Mouse (Mus musculus) layer of hippocampus, adult 2 months (tissue): ENCODE measurements around the gene Snrpa1. TPM values are rescaled to one million over a fixed set of nuclear protein-coding genes. Genes with fewer than 3 reads are reported as not detected.
"Not testable (repeated sequence)": the region's sequence is repeated elsewhere in the genome, so short reads cannot be mapped to it uniquely, and the experiment has no call there.

ENCODE experiments used
- DNase-seq, 2 experiments: peaks; one replicate each; pipeline ENCODE4 v3.0.0; 2022; ENCODE audit warnings: low spot score in 2 of 2
- H3K27ac ChIP-seq: fragments of 200-600 bp; 2 replicates; pipeline ENCODE4 v1.8.1; 2022
- H3K4me3 ChIP-seq: fragments of 200-600 bp; 2 replicates; pipeline ENCODE4 v1.8.1; 2022; ENCODE audit warnings: mild to moderate bottlenecking
- CTCF ChIP-seq: fragments of 200-600 bp; conservative IDR thresholded peaks from 2 replicates; pipeline ENCODE4 v1.8.1; 2022; ENCODE audit warnings: antibody characterized with exemption, mild to moderate bottlenecking, moderate library complexity
- total RNA-seq, 2 experiments: library from RNA; stranded (reverse); gene quantifications; 2 replicates each; pipeline ENCODE4 v1.2.3; 2021

The Snrpa1 gene
- total RNA-seq, 2 experiments from 2014 or later: 33.0 to 33.8 TPM

GRCm38 (mm10) chr7:66047975-66048374 lies 10.8 kb upstream of the Snrpa1 start:
- no peak overlapping the region for H3K27ac ChIP-seq
- no peak for DNase-seq
- no peak overlapping the region for H3K4me3 ChIP-seq
- TF ChIP-seq CTCF: no peak

- Histone ChIP-seq H3K27ac (no peak overlapping the region), H3K4me3 (no peak overlapping the region)
- TF ChIP-seq CTCF: no peak
- no peak for DNase-seq
Observed at GRCm38 (mm10) chr7:66048446-66049230, 10.2 kb upstream of the Snrpa1 start.

DNA sequence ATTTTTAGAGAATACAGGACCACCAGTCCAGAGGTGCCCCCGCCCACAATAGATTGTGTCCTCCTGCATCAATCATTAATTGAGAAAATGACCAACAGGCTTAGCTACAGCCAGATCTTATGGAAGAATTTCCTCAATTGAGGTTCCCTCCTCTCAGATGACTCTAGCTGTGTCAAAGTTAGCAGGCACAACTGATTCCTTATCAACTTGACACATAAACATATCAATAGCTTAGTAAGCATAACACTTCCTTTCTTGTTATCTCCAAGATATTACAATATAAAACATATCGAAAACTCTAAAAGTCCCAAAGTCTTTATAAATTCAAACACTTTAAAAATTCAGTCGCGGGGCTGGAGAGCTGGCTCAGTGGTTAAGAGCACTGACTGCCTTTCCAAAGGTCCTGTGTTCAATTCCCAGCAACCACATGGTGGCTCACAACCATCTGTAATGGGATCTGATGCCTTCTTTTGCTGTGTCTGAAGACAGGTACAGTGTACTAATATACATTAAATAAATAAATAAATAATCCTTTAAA lies 4.8 kb upstream of the Snrpa1 start:
- no peak for TF ChIP-seq CTCF
- Histone ChIP-seq H3K27ac (no peak overlapping the region), H3K4me3 (no peak overlapping the region)
- DNase-seq: no peak

DNA sequence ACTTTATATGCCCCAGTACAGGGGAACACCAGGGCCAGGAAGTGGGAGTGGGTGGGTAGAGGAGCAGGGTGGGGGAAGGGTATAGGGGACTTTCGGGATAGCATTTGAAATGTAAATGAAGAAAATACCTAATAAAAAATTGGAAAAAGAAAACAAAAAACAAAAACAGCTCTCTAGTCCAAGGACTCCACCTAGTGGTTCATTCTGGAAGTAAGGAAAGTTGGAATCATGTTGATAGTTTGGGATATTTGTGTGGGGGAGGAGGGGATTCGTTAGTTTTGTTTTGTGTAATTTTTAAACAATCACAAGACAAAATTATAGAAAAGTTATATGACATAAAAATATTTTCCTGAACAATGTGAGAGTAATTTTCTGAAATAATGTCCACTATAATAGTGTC lies 3.4 kb upstream of the Snrpa1 start:
- not testable (repeated sequence) for H3K4me3 ChIP-seq, H3K27ac ChIP-seq
- peak in 1 of 2 experiments; percentile 56 for DNase-seq
- TF ChIP-seq CTCF: peak; percentile 91

DNA sequence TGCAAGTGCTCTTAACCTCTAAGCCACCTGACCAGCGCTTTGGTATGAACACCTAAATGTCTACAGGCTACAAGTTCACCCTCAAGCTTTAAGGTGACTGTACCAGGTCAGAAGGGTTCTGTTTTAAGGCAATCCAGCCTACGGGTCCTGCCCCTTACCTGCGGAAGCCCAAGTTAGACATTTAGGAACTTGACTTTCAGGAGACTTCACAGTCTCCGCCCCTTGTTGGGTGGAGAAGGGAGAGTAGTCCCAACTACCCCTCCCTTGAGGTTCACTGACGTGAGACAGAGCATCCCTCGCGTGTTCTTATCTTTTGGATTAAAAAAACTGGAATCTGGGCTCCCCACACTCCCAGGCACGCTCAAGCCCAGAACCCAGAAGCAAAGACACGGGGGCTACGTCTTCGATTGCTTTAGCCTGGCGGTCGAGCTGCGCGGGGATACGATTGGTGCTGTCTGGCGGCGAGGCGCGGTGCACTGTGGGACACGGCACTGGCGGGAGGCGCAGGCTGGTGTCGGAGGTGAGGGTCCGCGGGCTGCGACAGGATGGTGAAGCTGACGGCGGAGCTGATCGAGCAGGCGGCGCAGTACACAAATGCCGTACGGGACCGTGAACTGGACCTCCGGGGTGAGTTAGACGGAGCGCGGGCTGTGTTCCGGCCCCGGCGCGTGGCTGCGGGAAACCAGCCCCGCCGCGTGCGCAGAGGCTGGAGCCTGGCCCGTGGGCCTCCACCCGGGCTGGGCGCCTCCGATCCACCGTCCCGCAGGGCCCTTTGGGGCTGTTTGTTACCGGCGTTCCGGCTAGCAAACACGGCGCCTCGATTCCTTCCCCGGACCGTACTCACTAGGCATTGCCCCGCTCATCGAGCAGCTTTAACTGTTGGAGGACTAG lies 1.5 kb downstream of the Snrpa1 start:
- DNase-seq: peak; percentile 85 to 86
- Histone ChIP-seq H3K4me3 (peak overlapping the region; percentile 99), H3K27ac (peak overlapping the region; percentile 76)
- peak; percentile 25; the same call in 1 of the 2 replicates for TF ChIP-seq CTCF

GRCm38 (mm10) chr7:66061057-66061456 lies 2.3 kb downstream of the Snrpa1 start:
- Histone ChIP-seq H3K27ac (peak overlapping the region; percentile 76), H3K4me3 (peak overlapping the region; percentile 99)
- no peak for TF ChIP-seq CTCF
- no peak for DNase-seq

DNA sequence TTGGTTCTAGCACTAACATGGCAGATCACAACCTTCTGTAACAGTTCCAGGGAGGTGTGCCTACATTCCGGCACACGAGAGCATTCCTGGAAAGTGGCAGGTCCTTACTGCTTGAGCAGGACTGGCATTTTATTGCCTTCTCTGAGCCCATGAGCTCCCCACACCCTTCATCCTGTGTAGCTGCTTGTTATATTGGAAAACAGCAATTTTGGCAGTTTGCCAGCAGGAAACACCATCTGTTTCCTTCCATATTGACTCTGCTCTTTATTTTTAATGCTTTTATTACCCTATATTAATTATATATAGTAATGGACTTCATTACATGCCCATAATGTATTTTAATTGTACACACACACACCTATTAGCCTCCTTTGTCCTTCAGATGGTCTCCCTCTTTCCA lies 17.6 kb downstream of the Snrpa1 start:
- H3K4me3 ChIP-seq: no peak overlapping the region
- DNase-seq: peak; percentile 29 to 44
- TF ChIP-seq CTCF: no peak
- H3K27ac ChIP-seq: peak overlapping the region; percentile 6; the same call in 1 of the 2 replicates

- DNase-seq: peak; percentile 94 to 98
- Histone ChIP-seq H3K27ac (peak within 1 kb of the TSS; percentile 93), H3K4me3 (peak within 1 kb of the TSS; percentile 86)
- TF ChIP-seq CTCF: no peak
Observed at GRCm38 (mm10) chr7:66079364-66080230, 20.8 kb downstream of the Snrpa1 start, which contains the start of gene Selenos. Selenos (plus strand) TSS chr7:66079649.

GRCm38 (mm10) chr7:66080231-66080613 lies 21.4 kb downstream of the Snrpa1 start:
- no peak for DNase-seq
- peak; percentile 60 for TF ChIP-seq CTCF
- peak overlapping the region; percentile 93; the same call in 1 of the 2 replicates for H3K27ac ChIP-seq
- H3K4me3 ChIP-seq: peak overlapping the region; percentile 86

DNA sequence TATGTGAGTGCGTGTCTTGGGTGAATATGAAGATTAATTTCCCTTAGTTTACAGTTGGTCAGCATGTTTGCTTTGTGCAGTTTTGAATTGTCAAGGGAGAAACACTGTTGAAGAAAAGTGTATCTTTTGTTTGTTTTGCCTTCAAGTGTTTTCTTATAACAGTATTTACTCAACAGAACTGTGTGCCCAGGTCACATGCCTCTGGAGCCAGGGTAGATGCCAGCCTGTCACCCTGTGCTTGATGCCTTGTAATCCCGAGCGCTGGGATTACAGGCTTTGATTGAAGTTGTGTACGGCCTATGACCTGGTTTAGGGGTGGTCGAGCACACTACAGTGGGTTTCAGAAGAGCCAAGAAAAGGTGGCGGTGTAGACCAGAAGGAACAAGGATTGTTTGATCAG lies 25.0 kb downstream of the Snrpa1 start:
- Histone ChIP-seq H3K27ac (peak overlapping the region; percentile 19; the same call in 1 of the 2 replicates), H3K4me3 (no peak overlapping the region)
- no peak for DNase-seq
- no peak for TF ChIP-seq CTCF

DNA sequence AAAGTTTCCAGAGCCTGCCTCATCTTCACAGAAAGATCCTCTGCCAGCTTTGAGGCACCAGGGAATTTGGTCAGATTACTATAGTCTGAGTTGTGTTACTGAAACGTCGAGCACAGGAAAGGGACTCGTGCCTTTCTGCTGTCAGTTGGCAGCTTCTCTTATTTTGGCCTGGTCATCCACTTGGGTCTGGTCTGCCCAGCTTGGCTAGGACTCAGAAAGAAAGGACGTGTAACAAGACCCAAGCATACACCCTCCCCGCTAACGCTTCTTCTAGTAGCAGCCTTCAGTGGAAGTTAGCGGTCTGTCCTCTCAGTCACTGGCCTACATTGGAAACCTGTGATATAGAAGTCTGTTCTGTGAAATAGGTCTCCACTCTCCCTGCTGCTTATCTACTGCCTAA lies 25.7 kb downstream of the Snrpa1 start:
- no peak for DNase-seq
- no peak overlapping the region for H3K4me3 ChIP-seq
- TF ChIP-seq CTCF: no peak
- H3K27ac ChIP-seq: no peak overlapping the region

DNA sequence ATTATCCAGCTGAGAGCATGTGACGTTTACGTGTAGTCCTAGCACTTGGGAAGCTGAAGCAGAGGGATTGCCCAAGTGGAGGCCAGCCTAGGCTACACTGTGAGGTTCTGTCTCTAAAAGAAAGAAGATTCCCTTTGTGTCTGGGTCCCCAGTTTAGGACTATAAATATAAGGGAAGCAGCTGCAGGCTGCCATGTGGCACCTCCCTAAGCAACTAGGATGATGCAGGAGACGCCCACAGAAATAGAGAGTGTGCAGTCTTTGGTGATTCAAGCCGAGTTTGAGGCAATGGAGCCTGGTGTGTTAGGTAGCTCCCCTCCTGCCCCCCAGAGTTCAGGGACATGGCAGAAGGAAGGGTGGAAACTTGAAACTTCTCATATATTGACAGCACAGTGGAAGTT lies 28.8 kb downstream of the Snrpa1 start:
- DNase-seq: peak; percentile 41 to 59
- no peak overlapping the region for H3K4me3 ChIP-seq
- peak overlapping the region; percentile 62 for H3K27ac ChIP-seq
- no peak for TF ChIP-seq CTCF
